In the genomic region with DNA sequence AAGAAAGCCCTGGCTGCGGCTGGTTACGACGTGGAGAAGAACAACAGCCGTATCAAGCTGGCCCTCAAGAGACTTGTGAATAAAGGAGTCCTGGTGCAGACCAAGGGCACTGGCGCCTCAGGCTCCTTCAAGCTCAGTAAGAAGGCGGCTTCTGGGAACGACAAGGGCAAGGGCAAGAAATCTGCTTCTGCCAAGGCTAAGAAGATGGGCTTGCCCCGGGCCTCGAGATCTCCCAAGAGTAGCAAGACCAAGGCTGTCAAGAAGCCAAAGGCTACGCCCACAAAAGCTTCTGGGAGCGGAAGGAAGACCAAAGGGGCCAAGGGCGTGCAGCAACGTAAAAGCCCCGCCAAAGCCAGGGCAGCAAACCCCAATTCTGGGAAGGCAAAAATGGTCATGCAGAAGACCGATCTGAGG, we compare ENCODE assay signal across 11 mouse cellular contexts. TPM values are rescaled to one million over a fixed set of nuclear protein-coding genes. Genes with fewer than 3 reads are reported as not detected.
DNase-seq lines count a peak whose midpoint lies in the region; ATAC-seq and TF ChIP-seq lines count a peak whose summit lies in the region.
"Had no signal": no experiment of that assay in that cellular context is flagged by ENCODE, and none has a peak within 500 bp of the region (broad histone marks: within the 10 kb centered on the region; RNA-seq: fewer than 3 reads in every experiment).

No protein-coding gene starts in this region.

- no peak overlapping the region for H3K9ac ChIP-seq in hindbrain, embryonic 12.5 days
- H3K9ac ChIP-seq in hindbrain, postnatal 0 days (replicated peaks; ENCODE audit: low read length): no peak overlapping the region
- H3K9ac ChIP-seq in limb, embryonic 12.5 days (replicated peaks): no peak overlapping the region
- H3K9ac ChIP-seq: embryonic facial prominence, embryonic 15.5 days; hindbrain, embryonic 15.5 days had no signal

- H3K27ac ChIP-seq in hindbrain, embryonic 12.5 days: no peak overlapping the region
- no peak overlapping the region for H3K27ac ChIP-seq in hindbrain, postnatal 0 days
- H3K27ac ChIP-seq in limb, embryonic 12.5 days: peak overlapping the region; percentile 82
- H3K27ac ChIP-seq: embryonic facial prominence, embryonic 15.5 days; hindbrain, embryonic 15.5 days; macrophage had no signal

- 0 out of 2 replicates have a peak overlapping the region, but pooled peaks have one; percentile 19 for H3K4me2 ChIP-seq in hindbrain, embryonic 12.5 days (replicated peaks)
- H3K4me2 ChIP-seq in hindbrain, postnatal 0 days (ENCODE audit: low read depth, low read length): no peak overlapping the region
- peak overlapping the region; percentile 33 for H3K4me2 ChIP-seq in limb, embryonic 12.5 days
- H3K4me2 ChIP-seq: embryonic facial prominence, embryonic 15.5 days; hindbrain, embryonic 15.5 days had no signal

- H3K36me3 ChIP-seq in hindbrain, embryonic 12.5 days: no peaks in the 10 kb centered on the region
- no peaks in the 10 kb centered on the region for H3K36me3 ChIP-seq in hindbrain, postnatal 0 days (ENCODE audit: insufficient read depth, low read length)
- no peaks in the 10 kb centered on the region for H3K36me3 ChIP-seq in limb, embryonic 12.5 days
- H3K36me3 ChIP-seq: embryonic facial prominence, embryonic 15.5 days; hindbrain, embryonic 15.5 days had no signal

- 56% methylated on average over 15 of the region's 15 CpGs for WGBS in hindbrain, embryonic 12.5 days
- WGBS in hindbrain, postnatal 0 days: 67% methylated on average over 15 of the region's 15 CpGs
- WGBS in limb, embryonic 12.5 days: 49% methylated on average over 15 of the region's 15 CpGs

- no peak for TF ChIP-seq CTCF in hindbrain, postnatal 0 days (IDR thresholded peaks at IDR 0.05; ENCODE audit: low read depth)

- DNase-seq in hindbrain, postnatal 0 days (ENCODE audit: low spot score): no peak
- DNase-seq in thymus, postnatal 4 days: peak; percentile 37
- DNase-seq in thymus, adult 18-20 months: no peak
- DNase-seq in yolk sac, embryonic 10.5 days (ENCODE audit: low spot score): peak; percentile 16
- no peak for DNase-seq in right cerebral cortex, postnatal 4 days
- no peak for DNase-seq in frontal cortex, postnatal 36 days (ENCODE audit: low spot score in 2 of 2)

- no peaks in the 10 kb centered on the region for H3K9me3 ChIP-seq in hindbrain, embryonic 12.5 days (replicated peaks)
- H3K9me3 ChIP-seq in hindbrain, postnatal 0 days (ENCODE audit: low read length): no peaks in the 10 kb centered on the region
- no peaks in the 10 kb centered on the region for H3K9me3 ChIP-seq in limb, embryonic 12.5 days
- H3K9me3 ChIP-seq: embryonic facial prominence, embryonic 15.5 days; hindbrain, embryonic 15.5 days had no signal

- no peak for ATAC-seq in hindbrain, embryonic 12.5 days (ENCODE audit: low FRiP score)
- no peak for ATAC-seq in hindbrain, postnatal 0 days
- no peak for ATAC-seq in limb, embryonic 12.5 days (ENCODE audit: insufficient number of reproducible peaks, insufficient read depth, low FRiP score, low TSS enrichment, low read depth)

- H3K4me3 ChIP-seq in hindbrain, embryonic 12.5 days: no peak overlapping the region
- H3K4me3 ChIP-seq in hindbrain, postnatal 0 days (ENCODE audit: low read length): no peak overlapping the region
- H3K4me3 ChIP-seq in limb, embryonic 12.5 days (replicated peaks): 0 out of 2 replicates have a peak overlapping the region, but pooled peaks have one; percentile 1
- H3K4me3 ChIP-seq: embryonic facial prominence, embryonic 15.5 days; hindbrain, embryonic 15.5 days had no signal

- H3K4me1 ChIP-seq in hindbrain, embryonic 12.5 days: peaks cover 4% of the 10 kb centered on the region; the same call in 1 of the 2 replicates
- H3K4me1 ChIP-seq in hindbrain, postnatal 0 days (ENCODE audit: insufficient read depth, low read length): no peaks in the 10 kb centered on the region
- H3K4me1 ChIP-seq in limb, embryonic 12.5 days (replicated peaks): peaks cover 19% of the 10 kb centered on the region

- H3K27me3 ChIP-seq in hindbrain, embryonic 12.5 days: no peaks in the 10 kb centered on the region
- H3K27me3 ChIP-seq in hindbrain, postnatal 0 days (ENCODE audit: insufficient read depth, low read length): no peaks in the 10 kb centered on the region
- no peaks in the 10 kb centered on the region for H3K27me3 ChIP-seq in limb, embryonic 12.5 days
- H3K27me3 ChIP-seq: embryonic facial prominence, embryonic 15.5 days; hindbrain, embryonic 15.5 days had no signal

RNA-seq across cellular contexts. Expression of a gene that starts 0.5 kb away (rescaled TPM):
- not detected in 2 replicates for polyA plus RNA-seq in hindbrain, embryonic 12.5 days (2016; fragmentation: Nextera tagmentation; extraction: Ambion mirVana)
- total RNA-seq in hindbrain, postnatal 0 days (2014; rRNA removed): 1.1 and 1.6 TPM in 2 replicates
- not detected in 2 replicates for polyA plus RNA-seq in hindbrain, postnatal 0 days (2015; fragmentation: Nextera tagmentation; extraction: Ambion mirVana)
- not detected in 2 replicates for polyA plus RNA-seq in limb, embryonic 12.5 days (2016; fragmentation: Nextera tagmentation; extraction: Ambion mirVana)
- polyA plus RNA-seq: embryonic facial prominence, embryonic 15.5 days; hindbrain, embryonic 15.5 days; macrophage had no signal

RNA-seq across cellular contexts. Expression of a gene that starts 2.2 kb away (rescaled TPM):
- polyA plus RNA-seq in hindbrain, embryonic 12.5 days (2016; fragmentation: Nextera tagmentation; extraction: Ambion mirVana): 3.6 and 4.2 TPM in 2 replicates
- 1,149 and 1,400 TPM in 2 replicates for total RNA-seq in hindbrain, postnatal 0 days (2014; rRNA removed)
- polyA plus RNA-seq in hindbrain, postnatal 0 days (2015; fragmentation: Nextera tagmentation; extraction: Ambion mirVana): 4.0 and 4.6 TPM in 2 replicates
- polyA plus RNA-seq in limb, embryonic 12.5 days (2016; fragmentation: Nextera tagmentation; extraction: Ambion mirVana): 13.4 and 18.4 TPM in 2 replicates

RNA-seq across cellular contexts. Expression of a gene that starts 12.1 kb away (rescaled TPM):
- 25.1 and 26.1 TPM in 2 replicates for polyA plus RNA-seq in hindbrain, embryonic 12.5 days (2016; fragmentation: Nextera tagmentation; extraction: Ambion mirVana)
- 189 and 295 TPM in 2 replicates for total RNA-seq in hindbrain, postnatal 0 days (2014; rRNA removed)
- polyA plus RNA-seq in hindbrain, postnatal 0 days (2015; fragmentation: Nextera tagmentation; extraction: Ambion mirVana): 36.1 and 46.1 TPM in 2 replicates
- 29.3 and 33.7 TPM in 2 replicates for polyA plus RNA-seq in limb, embryonic 12.5 days (2016; fragmentation: Nextera tagmentation; extraction: Ambion mirVana)

RNA-seq across cellular contexts. Expression of a gene that starts 12.3 kb away (rescaled TPM):
- 0.72 and 0.93 TPM in 2 replicates for polyA plus RNA-seq in hindbrain, embryonic 12.5 days (2016; fragmentation: Nextera tagmentation; extraction: Ambion mirVana)
- total RNA-seq in hindbrain, postnatal 0 days (2014; rRNA removed): 63.3 and 98.5 TPM in 2 replicates
- polyA plus RNA-seq in hindbrain, postnatal 0 days (2015; fragmentation: Nextera tagmentation; extraction: Ambion mirVana): 0.30 and 0.38 TPM in 2 replicates
- polyA plus RNA-seq in limb, embryonic 12.5 days (2016; fragmentation: Nextera tagmentation; extraction: Ambion mirVana): 1.1 and 1.3 TPM in 2 replicates

RNA-seq across cellular contexts. Expression of a gene that starts 14.6 kb away (rescaled TPM):
- 4.9 and 5.2 TPM in 2 replicates for polyA plus RNA-seq in hindbrain, embryonic 12.5 days (2016; fragmentation: Nextera tagmentation; extraction: Ambion mirVana)
- total RNA-seq in hindbrain, postnatal 0 days (2014; rRNA removed): 3.2 and 11.1 TPM in 2 replicates
- 7.9 and 8.6 TPM in 2 replicates for polyA plus RNA-seq in hindbrain, postnatal 0 days (2015; fragmentation: Nextera tagmentation; extraction: Ambion mirVana)
- 3.8 and 4.2 TPM in 2 replicates for polyA plus RNA-seq in limb, embryonic 12.5 days (2016; fragmentation: Nextera tagmentation; extraction: Ambion mirVana)

Comparison
In these comparisons a context has a peak if more than half of its experiments do, and no peak if none do; other contexts are left out.
1. DNase-seq: peak in thymus, postnatal 4 days (single experiment) and yolk sac, embryonic 10.5 days (single experiment); none in hindbrain, postnatal 0 days (single experiment), thymus, adult 18-20 months (0 of 2), right cerebral cortex, postnatal 4 days (single experiment) and frontal cortex, postnatal 36 days (0 of 2).